Mouse (Mus musculus): Measurements from ENCODE around the gene Ece1.
"Not testable (repeated sequence)": the region's sequence is repeated elsewhere in the genome, so short reads cannot be mapped to it uniquely, and the experiment has no call there.

The Ece1 gene

GRCm38 (mm10) chr4:137941871-137942781 is 80.1 kb downstream of the Ece1 start:
- DNase-seq (ENCODE audit: low read depth, low spot score): no peak

GRCm38 (mm10) chr4:137942782-137943486 is 80.9 kb downstream of the Ece1 start:
- DNase-seq (ENCODE audit: low read depth, low spot score): no peak

- no peak for DNase-seq (ENCODE audit: low read depth, low spot score)
Observed at GRCm38 (mm10) chr4:137943540-137943939, 81.5 kb downstream of the Ece1 start.

- no peak for DNase-seq (ENCODE audit: low read depth, low spot score)
Observed at GRCm38 (mm10) chr4:137945376-137945775, 83.3 kb downstream of the Ece1 start.

- no peak for DNase-seq (ENCODE audit: low read depth, low spot score)
Observed at GRCm38 (mm10) chr4:137946419-137946818, 84.4 kb downstream of the Ece1 start.

- DNase-seq (ENCODE audit: low read depth, low spot score): peak; percentile 64
Observed at GRCm38 (mm10) chr4:137952840-137953239, 90.8 kb downstream of the Ece1 start.

- no peak for DNase-seq (ENCODE audit: low read depth, low spot score)
Observed at GRCm38 (mm10) chr4:137954184-137954583, 92.1 kb downstream of the Ece1 start.

- no peak for DNase-seq (ENCODE audit: low read depth, low spot score)
Observed at GRCm38 (mm10) chr4:137954926-137955396, 92.9 kb downstream of the Ece1 start.

GRCm38 (mm10) chr4:137956260-137956659 is 94.2 kb downstream of the Ece1 start:
- no peak for DNase-seq (ENCODE audit: low read depth, low spot score)

GRCm38 (mm10) chr4:137959889-137960665 is 98.0 kb downstream of the Ece1 start:
- no peak for DNase-seq (ENCODE audit: low read depth, low spot score)

GRCm38 (mm10) chr4:137960757-137961156 is 98.7 kb downstream of the Ece1 start:
- DNase-seq (ENCODE audit: low read depth, low spot score): no peak

- no peak for DNase-seq (ENCODE audit: low read depth, low spot score)
Observed at GRCm38 (mm10) chr4:137962643-137963350, 100.8 kb downstream of the Ece1 start.

GRCm38 (mm10) chr4:137963431-137963830 is 101.4 kb downstream of the Ece1 start:
- DNase-seq (ENCODE audit: low read depth, low spot score): no peak

- peak; percentile 34 for DNase-seq (ENCODE audit: low read depth, low spot score)
Observed at GRCm38 (mm10) chr4:137963881-137964584, 102.0 kb downstream of the Ece1 start.

- no peak for DNase-seq (ENCODE audit: low read depth, low spot score)
Observed at GRCm38 (mm10) chr4:137964585-137964930, 102.5 kb downstream of the Ece1 start.

GRCm38 (mm10) chr4:137968203-137968602 is 106.2 kb downstream of the Ece1 start:
- peak; percentile 64 for DNase-seq (ENCODE audit: low read depth, low spot score)

GRCm38 (mm10) chr4:137970623-137971199 is 108.7 kb downstream of the Ece1 start:
- not testable (repeated sequence) for DNase-seq (ENCODE audit: low read depth, low spot score)

GRCm38 (mm10) chr4:137974856-137975432 is 112.9 kb downstream of the Ece1 start:
- DNase-seq (ENCODE audit: low read depth, low spot score): not testable (repeated sequence)

- DNase-seq (ENCODE audit: low read depth, low spot score): not testable (repeated sequence)
Observed at GRCm38 (mm10) chr4:137979066-137979644, 117.1 kb downstream of the Ece1 start.

Measured in c-Kit-negative CD71-positive TER-119-positive erythroid progenitor cells, embryonic 14.5 days (primary cell).